Mouse (Mus musculus) embryonic fibroblast, embryonic 13.5 days (primary cell): ENCODE measurements at regions not wholly inside any gene's neighbourhood (a gene's known extent, or its start where the extent isn't known, plus 50 kb on each side); places are given as distances from the start of the nearest gene placed in this dataset.

Experiments used
- CTCF ChIP-seq: IDR thresholded peaks from 2 replicates; pipeline ENCODE4 v1.5.1; 2011; ENCODE audit warnings: mild to moderate bottlenecking, control low read depth, low read length, moderate library complexity, borderline replicate concordance; ENCODE audit not compliant: insufficient read depth
- POLR2A ChIP-seq: IDR thresholded peaks from 2 replicates; pipeline ENCODE4 v1.6.1; 2011; ENCODE audit warnings: low read depth, mild to moderate bottlenecking, control low read depth, low read length, moderate library complexity

GRCm38 (mm10) chr8:11100310-11100709, 92.1 kb upstream of the Irs2 start:
- TF ChIP-seq CTCF: no peak
- no peak for TF ChIP-seq POLR2A
